Mouse (Mus musculus): ENCODE measurements around the gene Nfix.

Nfix gene

GRCm38 (mm10) chr8:84797971-84798370 lies 2.2 kb downstream of the Nfix start:
- peak in 1 of 2 experiments; percentile 17 for DNase-seq (ENCODE audit: low spot score in 2 of 2)

GRCm38 (mm10) chr8:84797256-84797797 lies 2.8 kb downstream of the Nfix start:
- DNase-seq (ENCODE audit: low spot score in 2 of 2) = peak in 1 of 2 experiments; percentile 13

- DNase-seq (ENCODE audit: low spot score in 2 of 2) = no peak
Observed at GRCm38 (mm10) chr8:84794486-84794885, 5.7 kb downstream of the Nfix start.

- peak in 1 of 2 experiments; percentile 77 for DNase-seq (ENCODE audit: low spot score in 2 of 2)
Observed at GRCm38 (mm10) chr8:84793791-84794485, 6.2 kb downstream of the Nfix start.

GRCm38 (mm10) chr8:84793134-84793533 lies 7.0 kb downstream of the Nfix start:
- no peak for DNase-seq (ENCODE audit: low spot score in 2 of 2)

- no peak for DNase-seq (ENCODE audit: low spot score in 2 of 2)
Observed at GRCm38 (mm10) chr8:84792429-84792947, 7.7 kb downstream of the Nfix start.

- DNase-seq (ENCODE audit: low spot score in 2 of 2) = no peak
Observed at GRCm38 (mm10) chr8:84790537-84790936, 9.6 kb downstream of the Nfix start.

- peak in 1 of 2 experiments; percentile 67 for DNase-seq (ENCODE audit: low spot score in 2 of 2)
Observed at GRCm38 (mm10) chr8:84789855-84790486, 10.2 kb downstream of the Nfix start.

- DNase-seq (ENCODE audit: low spot score in 2 of 2) = no peak
Observed at GRCm38 (mm10) chr8:84789345-84789744, 10.8 kb downstream of the Nfix start.

GRCm38 (mm10) chr8:84788896-84789295 lies 11.2 kb downstream of the Nfix start:
- peak; percentile 74 to 85 for DNase-seq (ENCODE audit: low spot score in 2 of 2)

- DNase-seq (ENCODE audit: low spot score in 2 of 2) = no peak
Observed at GRCm38 (mm10) chr8:84787523-84788302, 12.4 kb downstream of the Nfix start.

- no peak for DNase-seq (ENCODE audit: low spot score in 2 of 2)
Observed at GRCm38 (mm10) chr8:84786801-84787467, 13.2 kb downstream of the Nfix start.

GRCm38 (mm10) chr8:84785756-84786677 lies 14.1 kb downstream of the Nfix start:
- peak; percentile 83 to 85 for DNase-seq (ENCODE audit: low spot score in 2 of 2)

- no peak for DNase-seq (ENCODE audit: low spot score in 2 of 2)
Observed at GRCm38 (mm10) chr8:84785506-84785755, 14.7 kb downstream of the Nfix start.

GRCm38 (mm10) chr8:84784681-84785505 lies 15.3 kb downstream of the Nfix start:
- no peak for DNase-seq (ENCODE audit: low spot score in 2 of 2)

- DNase-seq (ENCODE audit: low spot score in 2 of 2) = peak in 1 of 2 experiments; percentile 66
Observed at GRCm38 (mm10) chr8:84783919-84784581, 16.1 kb downstream of the Nfix start.

GRCm38 (mm10) chr8:84783198-84783918 lies 16.8 kb downstream of the Nfix start:
- no peak for DNase-seq (ENCODE audit: low spot score in 2 of 2)

- no peak for DNase-seq (ENCODE audit: low spot score in 2 of 2)
Observed at GRCm38 (mm10) chr8:84782680-84783079, 17.5 kb downstream of the Nfix start.
